Mouse (Mus musculus): Measurements from ENCODE around the gene Olfr1427. TPM values are rescaled to one million over a fixed set of nuclear protein-coding genes. Genes with fewer than 3 reads are reported as not detected.

Gene Olfr1427
- total and polyA plus RNA-seq, 2 experiments from 2014 or later = not detected

Other genes starting within 250 kb of the Olfr1427 start
- not detected in 2 replicates for gene Olfr1418, start 242.3 kb downstream of the Olfr1427 start, total RNA-seq (2014; rRNA removed)
- gene Olfr1418, start 242.3 kb downstream of the Olfr1427 start, polyA plus RNA-seq (2015; fragmentation: Nextera tagmentation; extraction: Ambion mirVana) = not detected in 2 replicates
- 0.16 TPM in 1 of 2 replicates, not detected in the other for gene Olfr1419, start 228.2 kb downstream of the Olfr1427 start, total RNA-seq (2014; rRNA removed)
- gene Olfr1419, start 228.2 kb downstream of the Olfr1427 start, polyA plus RNA-seq (2015; fragmentation: Nextera tagmentation; extraction: Ambion mirVana) = not detected in 2 replicates
- gene Olfr1420, start 216.8 kb downstream of the Olfr1427 start, total RNA-seq (2014; rRNA removed) = not detected in 2 replicates
- gene Olfr1420, start 216.8 kb downstream of the Olfr1427 start, polyA plus RNA-seq (2015; fragmentation: Nextera tagmentation; extraction: Ambion mirVana) = 0.06 TPM in 1 of 2 replicates, not detected in the other
- 11.8 and 13.4 TPM in 2 replicates for gene Patl1, start 190.9 kb downstream of the Olfr1427 start, total RNA-seq (2014; rRNA removed)
- gene Patl1, start 190.9 kb downstream of the Olfr1427 start, polyA plus RNA-seq (2015; fragmentation: Nextera tagmentation; extraction: Ambion mirVana) = 10.7 and 11.9 TPM in 2 replicates
- 24.6 and 28.1 TPM in 2 replicates for gene Osbp, start 137.4 kb downstream of the Olfr1427 start, total RNA-seq (2014; rRNA removed)
- gene Osbp, start 137.4 kb downstream of the Olfr1427 start, polyA plus RNA-seq (2015; fragmentation: Nextera tagmentation; extraction: Ambion mirVana) = 2.8 TPM in 2 replicates
- gene Olfr1423, start 62.0 kb downstream of the Olfr1427 start, total RNA-seq (2014; rRNA removed) = not detected in 2 replicates
- not detected in 2 replicates for gene Olfr1423, start 62.0 kb downstream of the Olfr1427 start, polyA plus RNA-seq (2015; fragmentation: Nextera tagmentation; extraction: Ambion mirVana)
- not detected in 2 replicates for gene Olfr1424, start 40.7 kb downstream of the Olfr1427 start, total RNA-seq (2014; rRNA removed)
- not detected in 2 replicates for gene Olfr1424, start 40.7 kb downstream of the Olfr1427 start, polyA plus RNA-seq (2015; fragmentation: Nextera tagmentation; extraction: Ambion mirVana)
- not detected in 2 replicates for gene Olfr1425, start 25.6 kb downstream of the Olfr1427 start, total RNA-seq (2014; rRNA removed)
- not detected in 2 replicates for gene Olfr1425, start 25.6 kb downstream of the Olfr1427 start, polyA plus RNA-seq (2015; fragmentation: Nextera tagmentation; extraction: Ambion mirVana)
- not detected in 2 replicates for gene Olfr1426, start 11.3 kb downstream of the Olfr1427 start, total RNA-seq (2014; rRNA removed)
- not detected in 2 replicates for gene Olfr1426, start 11.3 kb downstream of the Olfr1427 start, polyA plus RNA-seq (2015; fragmentation: Nextera tagmentation; extraction: Ambion mirVana)
- not detected in 2 replicates for gene Olfr1428, start 12.6 kb upstream of the Olfr1427 start, total RNA-seq (2014; rRNA removed)
- gene Olfr1428, start 12.6 kb upstream of the Olfr1427 start, polyA plus RNA-seq (2015; fragmentation: Nextera tagmentation; extraction: Ambion mirVana) = not detected in 2 replicates
- not detected in 2 replicates for gene Olfr76, start 19.9 kb upstream of the Olfr1427 start, total RNA-seq (2014; rRNA removed)
- gene Olfr76, start 19.9 kb upstream of the Olfr1427 start, polyA plus RNA-seq (2015; fragmentation: Nextera tagmentation; extraction: Ambion mirVana) = not detected in 2 replicates
- not detected in 2 replicates for gene Olfr1555-ps1, start 66.8 kb upstream of the Olfr1427 start, total RNA-seq (2014; rRNA removed)
- gene Olfr1555-ps1, start 66.8 kb upstream of the Olfr1427 start, polyA plus RNA-seq (2015; fragmentation: Nextera tagmentation; extraction: Ambion mirVana) = not detected in 2 replicates
- not detected in 2 replicates for gene Olfr1431, start 97.3 kb upstream of the Olfr1427 start, total RNA-seq (2014; rRNA removed)
- not detected in 2 replicates for gene Olfr1431, start 97.3 kb upstream of the Olfr1427 start, polyA plus RNA-seq (2015; fragmentation: Nextera tagmentation; extraction: Ambion mirVana)
- not detected in 2 replicates for gene Olfr1432, start 129.3 kb upstream of the Olfr1427 start, total RNA-seq (2014; rRNA removed)
- not detected in 2 replicates for gene Olfr1432, start 129.3 kb upstream of the Olfr1427 start, polyA plus RNA-seq (2015; fragmentation: Nextera tagmentation; extraction: Ambion mirVana)
- gene Olfr262, start 138.3 kb upstream of the Olfr1427 start, total RNA-seq (2014; rRNA removed) = not detected in 2 replicates
- gene Olfr262, start 138.3 kb upstream of the Olfr1427 start, polyA plus RNA-seq (2015; fragmentation: Nextera tagmentation; extraction: Ambion mirVana) = not detected in 2 replicates
- gene Olfr235, start 157.7 kb upstream of the Olfr1427 start, total RNA-seq (2014; rRNA removed) = not detected in 2 replicates
- gene Olfr235, start 157.7 kb upstream of the Olfr1427 start, polyA plus RNA-seq (2015; fragmentation: Nextera tagmentation; extraction: Ambion mirVana) = not detected in 2 replicates
- gene Olfr1434, start 176.5 kb upstream of the Olfr1427 start, total RNA-seq (2014; rRNA removed) = not detected in 2 replicates
- gene Olfr1434, start 176.5 kb upstream of the Olfr1427 start, polyA plus RNA-seq (2015; fragmentation: Nextera tagmentation; extraction: Ambion mirVana) = not detected in 2 replicates
- gene Olfr1436, start 195.8 kb upstream of the Olfr1427 start, total RNA-seq (2014; rRNA removed) = not detected in 2 replicates
- not detected in 2 replicates for gene Olfr1436, start 195.8 kb upstream of the Olfr1427 start, polyA plus RNA-seq (2015; fragmentation: Nextera tagmentation; extraction: Ambion mirVana)
- not detected in 2 replicates for gene Olfr1437, start 221.8 kb upstream of the Olfr1427 start, total RNA-seq (2014; rRNA removed)
- not detected in 2 replicates for gene Olfr1437, start 221.8 kb upstream of the Olfr1427 start, polyA plus RNA-seq (2015; fragmentation: Nextera tagmentation; extraction: Ambion mirVana)
- not detected in 2 replicates for gene Olfr1438-ps1, start 232.6 kb upstream of the Olfr1427 start, total RNA-seq (2014; rRNA removed)
- not detected in 2 replicates for gene Olfr1438-ps1, start 232.6 kb upstream of the Olfr1427 start, polyA plus RNA-seq (2015; fragmentation: Nextera tagmentation; extraction: Ambion mirVana)